In genomic region chr6:72440186-72440990, GRCm38 (mm10) we compare ENCODE assay signal across 8 mouse cellular contexts. TPM values are rescaled to one million over a fixed set of nuclear protein-coding genes. Genes with fewer than 3 reads are reported as not detected.
A peak's percentile ranks its signal among the peaks of the same experiment; 100 is the strongest.
DNase-seq lines count a peak whose midpoint lies in the region; ATAC-seq and TF ChIP-seq lines count a peak whose summit lies in the region.

No protein-coding gene starts in this region.

- peak; percentile 10; the same call in 1 of the 2 replicates for ATAC-seq in intestine, embryonic 16.5 days

- 9% methylated on average over 17 of the region's 17 CpGs for WGBS in intestine, embryonic 16.5 days

- H3K36me3 ChIP-seq in intestine, embryonic 16.5 days (ENCODE audit: control insufficient read depth, insufficient read depth, low read length): 0 out of 2 replicates have a peak, but pooled peaks cover 2% of the 10 kb centered on the region

- H3K9ac ChIP-seq in intestine, embryonic 16.5 days (ENCODE audit: low read depth, low read length): peak overlapping the region; percentile 100

- peak overlapping the region; percentile 92 for H3K4me3 ChIP-seq in left cerebral cortex, adult 2 months
- peak overlapping the region; percentile 41 for H3K4me3 ChIP-seq in embryonic fibroblast, embryonic 13.5 days (ENCODE audit: insufficient read depth, low read length)
- H3K4me3 ChIP-seq in intestine, embryonic 16.5 days (ENCODE audit: low read length): peak overlapping the region; percentile 99

- H3K9me3 ChIP-seq in intestine, embryonic 16.5 days (ENCODE audit: control insufficient read depth, low read length): no peaks in the 10 kb centered on the region

- peaks cover 6% of the 10 kb centered on the region for H3K4me1 ChIP-seq in embryonic fibroblast, embryonic 13.5 days (ENCODE audit: control insufficient read depth, insufficient read depth, low read length)
- H3K4me1 ChIP-seq in intestine, embryonic 16.5 days (ENCODE audit: control insufficient read depth, insufficient read depth, low read length): peaks cover 9% of the 10 kb centered on the region; the same call in 1 of the 2 replicates

- intact Hi-C loops in left cerebral cortex, adult 2 months (cut with DNase I): no loop called here

- no peaks in the 10 kb centered on the region for H3K27me3 ChIP-seq in intestine, embryonic 16.5 days (replicated peaks; ENCODE audit: control insufficient read depth, insufficient read depth, low read length)

- DNase-seq in left cerebral cortex, adult 2 months (ENCODE audit: extremely low spot score in 1 of 2, low spot score in 2 of 2): peak in 1 of 2 experiments; percentile 23
- no peak for DNase-seq in left cerebral cortex, adult 11 months (ENCODE audit: low spot score)
- peak; percentile 45 for DNase-seq in MN1 (ENCODE audit: low spot score)
- DNase-seq in lung, postnatal 36 days: peak; percentile 32
- DNase-seq in thymus, postnatal 0 days (ENCODE audit: low spot score): peak; percentile 36
- DNase-seq in urinary bladder, postnatal 10 days (ENCODE audit: low spot score): no peak

- peak overlapping the region; percentile 77 for H3K4me2 ChIP-seq in intestine, embryonic 16.5 days (ENCODE audit: low read depth, low read length)

- H3K27ac ChIP-seq in left cerebral cortex, adult 2 months: peak overlapping the region; percentile 100
- H3K27ac ChIP-seq in embryonic fibroblast, embryonic 13.5 days (ENCODE audit: insufficient read depth, low read length): peak overlapping the region; percentile 81
- peak overlapping the region; percentile 94 for H3K27ac ChIP-seq in intestine, embryonic 16.5 days (ENCODE audit: low read length)

- no peak for TF ChIP-seq CTCF in left cerebral cortex, adult 2 months (IDR thresholded peaks at IDR 0.05)
- no peak for TF ChIP-seq CTCF in embryonic fibroblast, embryonic 13.5 days (IDR thresholded peaks at IDR 0.05; ENCODE audit: borderline replicate concordance, insufficient read depth, low read length)

- 0 out of 2 replicates have a peak, but pooled peaks have one; percentile 5 for TF ChIP-seq POLR2A in embryonic fibroblast, embryonic 13.5 days (IDR thresholded peaks at IDR 0.05; ENCODE audit: low read depth, low read length)

RNA-seq across cellular contexts. Expression of gene Mat2a, which starts 1.0 kb away (rescaled TPM):
- 100 to 1,000 TPM; 186 to 194 TPM for total RNA-seq in left cerebral cortex, adult 2 months (2021)
- 215 and 258 TPM in 2 replicates for polyA plus RNA-seq in embryonic fibroblast, embryonic 13.5 days (2011; ENCODE audit: insufficient read length, low read depth, missing spikeins)
- 268 and 293 TPM in 2 replicates for polyA plus RNA-seq in intestine, embryonic 16.5 days (2015; fragmentation: Nextera tagmentation; extraction: Ambion mirVana)
- polyA plus RNA-seq in thymus, postnatal 0 days (2015; fragmentation: Nextera tagmentation; extraction: Ambion mirVana): 356 and 359 TPM in 2 replicates

RNA-seq across cellular contexts. Expression of gene Ggcx, which starts 26.3 kb away (rescaled TPM):
- 10 to 100 TPM; 25.7 to 26.9 TPM for total RNA-seq in left cerebral cortex, adult 2 months (2021)
- polyA plus RNA-seq in embryonic fibroblast, embryonic 13.5 days (2011; ENCODE audit: insufficient read length, low read depth, missing spikeins): 60.6 and 67.0 TPM in 2 replicates
- 20.3 and 23.7 TPM in 2 replicates for polyA plus RNA-seq in intestine, embryonic 16.5 days (2015; fragmentation: Nextera tagmentation; extraction: Ambion mirVana)
- polyA plus RNA-seq in thymus, postnatal 0 days (2015; fragmentation: Nextera tagmentation; extraction: Ambion mirVana): 7.0 and 7.3 TPM in 2 replicates

RNA-seq across cellular contexts. Expression of gene Vamp8, which starts 49.9 kb away (rescaled TPM):
- total RNA-seq in left cerebral cortex, adult 2 months (2021): 10 to 100 TPM; 11.7 to 15.4 TPM
- polyA plus RNA-seq in embryonic fibroblast, embryonic 13.5 days (2011; ENCODE audit: insufficient read length, low read depth, missing spikeins): 89.7 and 108 TPM in 2 replicates
- 251 and 269 TPM in 2 replicates for polyA plus RNA-seq in intestine, embryonic 16.5 days (2015; fragmentation: Nextera tagmentation; extraction: Ambion mirVana)
- polyA plus RNA-seq in thymus, postnatal 0 days (2015; fragmentation: Nextera tagmentation; extraction: Ambion mirVana): 160 and 167 TPM in 2 replicates

Comparison
In these comparisons a context has a peak if more than half of its experiments do, and no peak if none do; other contexts are left out.
1. DNase-seq: peak in MN1 (single experiment), lung, postnatal 36 days (single experiment) and thymus, postnatal 0 days (single experiment); none in left cerebral cortex, adult 11 months (single experiment) and urinary bladder, postnatal 10 days (single experiment).
2. H3K4me3 ChIP-seq: peak in every context shown above with its lines; median percentile 99 in intestine, embryonic 16.5 days; 92 in left cerebral cortex, adult 2 months; 41 in embryonic fibroblast, embryonic 13.5 days.
3. Peak in every context shown above with its lines, with median percentiles within 50 percentile points of each other: H3K27ac ChIP-seq.